Mouse (Mus musculus) layer of hippocampus, postnatal 25 days (tissue): Measurements from ENCODE around the gene E130308A19Rik. TPM values are rescaled to one million over a fixed set of nuclear protein-coding genes. Genes with fewer than 3 reads are reported as not detected.

Experiments used
- DNase-seq, 2 experiments: peaks; one replicate each; pipeline ENCODE4 v3.0.0; 2022; ENCODE audit warnings: mixed read lengths in 2 of 2, low spot score in 1 of 2; ENCODE audit errors: extremely low spot score in 1 of 2
- total RNA-seq, 2 experiments: library from RNA; stranded (reverse); gene quantifications; 2 replicates each; pipeline ENCODE4 v1.2.3; 2021

E130308A19Rik gene
- total RNA-seq, 2 experiments from 2014 or later = 12.8 to 13.9 TPM

DNA sequence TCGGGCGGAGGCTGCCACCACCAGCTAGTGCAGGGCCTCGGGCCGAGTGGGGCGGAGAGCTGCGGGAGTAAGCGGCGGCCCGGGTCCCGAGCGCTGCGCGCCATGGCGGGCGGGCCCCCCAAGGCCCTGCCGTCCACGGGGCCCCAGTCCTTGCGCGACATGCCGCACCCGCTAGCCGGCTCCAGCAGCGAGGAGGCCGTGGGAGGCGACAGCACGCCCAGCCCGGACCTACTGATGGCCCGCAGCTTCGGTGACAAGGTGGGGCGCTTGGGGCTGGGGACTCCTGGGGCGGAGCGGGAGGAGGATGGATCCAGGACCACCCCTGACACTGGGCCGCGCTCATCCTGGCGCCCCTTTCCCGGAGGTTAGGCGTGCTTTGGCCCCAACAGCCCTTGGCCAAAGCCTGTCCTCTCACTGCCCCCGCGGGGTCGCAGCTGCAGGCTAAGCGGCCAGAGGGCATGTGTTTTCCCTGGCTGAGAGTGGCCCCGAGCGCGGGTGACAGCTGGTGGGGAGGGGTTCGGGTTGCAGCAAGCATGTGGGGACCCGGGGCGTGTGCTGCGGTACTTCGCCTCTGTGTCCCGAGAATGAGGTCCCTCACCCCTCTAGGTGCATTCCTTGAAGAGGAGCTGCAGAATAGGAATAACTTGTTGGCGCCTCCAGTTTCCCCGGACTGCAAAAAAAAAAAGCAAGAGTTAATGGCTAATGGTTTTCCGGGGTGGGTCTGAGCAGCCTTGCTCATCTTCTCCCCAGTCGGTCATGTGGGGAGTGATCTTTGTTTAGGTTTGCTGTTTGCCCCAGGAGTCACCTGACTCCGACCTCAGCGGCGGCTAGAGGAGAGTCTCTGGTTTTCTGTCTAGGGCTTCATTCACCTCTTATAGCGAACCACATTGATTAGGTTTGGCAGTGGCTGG lies 180.2 kb downstream of the E130308A19Rik start:
- DNase-seq = peak in 1 of 2 experiments; percentile 41

GRCm38 (mm10) chr4:59806879-59807195 lies 180.8 kb downstream of the E130308A19Rik start:
- DNase-seq = no peak

DNA sequence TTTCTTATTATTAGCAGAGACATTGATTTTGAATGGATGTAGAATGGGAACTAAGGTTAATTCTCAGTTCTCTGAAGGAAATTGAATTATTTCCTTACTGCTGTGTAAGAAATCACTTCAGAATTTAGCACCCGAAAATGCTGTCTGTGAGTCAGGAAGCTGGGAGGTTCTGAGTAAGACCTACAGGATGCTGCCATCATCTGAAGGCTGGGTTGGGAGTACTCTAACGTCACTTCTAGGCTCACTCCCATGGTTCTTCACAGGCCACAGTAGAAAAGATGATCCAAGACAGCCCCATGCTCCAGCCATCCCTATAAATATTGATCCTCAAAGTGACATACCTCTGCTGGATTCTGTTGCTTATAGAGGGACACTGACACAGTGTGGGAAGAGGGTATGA lies 181.5 kb downstream of the E130308A19Rik start:
- no peak for DNase-seq

GRCm38 (mm10) chr4:59808396-59808795 lies 182.4 kb downstream of the E130308A19Rik start:
- DNase-seq = no peak

Other genes starting within 250 kb of the E130308A19Rik start
- 10 to 100 TPM in 1 of 2 experiments, 1 to 10 TPM in 1; 6.6 to 11.6 TPM for gene Susd1, start 187.6 kb upstream of the E130308A19Rik start, total RNA-seq
- gene Ptbp3, start 76.8 kb upstream of the E130308A19Rik start, total RNA-seq = 10 to 100 TPM; 30.0 to 37.7 TPM
- gene Hsdl2, start 44.6 kb upstream of the E130308A19Rik start, total RNA-seq = 10 to 100 TPM; 28.0 to 28.1 TPM
- 10 to 100 TPM; 25.2 to 25.6 TPM for gene Inip, start 175.4 kb downstream of the E130308A19Rik start, total RNA-seq
- 10 to 100 TPM; 38.9 to 47.6 TPM for gene Snx30, start 179.6 kb downstream of the E130308A19Rik start, total RNA-seq